Mouse (Mus musculus) megakaryocyte-erythroid progenitor cell, adult 5 weeks (primary cell): Measurements from ENCODE around the gene Gm3642. TPM values are rescaled to one million over a fixed set of nuclear protein-coding genes. Genes with fewer than 3 reads are reported as not detected.

Source experiments
- polyA plus RNA-seq: library from polyadenylated mRNA; stranded (reverse); fragments of >175 nt; gene quantifications from 2 replicates; pipeline ENCODE4 v1.2.3, GENCODE M21; 2012

Gm3642 gene
- polyA plus RNA-seq, result not detected in 2 replicates

GRCm38 (mm10) chr14:6840211-6840610 is at the start of gene Gm3642:
Gm3642 (minus strand) TSS chr14:6840311.

GRCm38 (mm10) chr14:6889521-6890012 is 49.5 kb upstream of the Gm3642 start, which contains the start of gene Gm3667:
Gm3667 (minus strand) TSS chr14:6889962.

Other genes with a start within 250 kb of the Gm3642 start
- gene Gm3629, start 249.7 kb downstream of the Gm3642 start, polyA plus RNA-seq, result not detected in 2 replicates
- gene Gm3460, start 217.9 kb downstream of the Gm3642 start, polyA plus RNA-seq, result not detected in 2 replicates
- not detected in 2 replicates for gene Gm10251, start 156.1 kb downstream of the Gm3642 start, polyA plus RNA-seq
- gene Gm8050, start 120.1 kb downstream of the Gm3642 start, polyA plus RNA-seq, result not detected in 2 replicates
- not detected in 2 replicates for gene Gm3636, start 98.0 kb downstream of the Gm3642 start, polyA plus RNA-seq
- gene Gm8362, start 65.9 kb downstream of the Gm3642 start, polyA plus RNA-seq, result not detected in 2 replicates
- gene Gm3667, start 49.7 kb upstream of the Gm3642 start, polyA plus RNA-seq, result not detected in 2 replicates
- gene Gm6356, start 133.5 kb upstream of the Gm3642 start, polyA plus RNA-seq, result not detected in 2 replicates
- not detected in 2 replicates for gene Gm10406, start 187.1 kb upstream of the Gm3642 start, polyA plus RNA-seq
- not detected in 2 replicates for gene Gm3685, start 204.7 kb upstream of the Gm3642 start, polyA plus RNA-seq